Comparison of ENCODE assay signal across 9 mouse cellular contexts in the genomic region with DNA sequence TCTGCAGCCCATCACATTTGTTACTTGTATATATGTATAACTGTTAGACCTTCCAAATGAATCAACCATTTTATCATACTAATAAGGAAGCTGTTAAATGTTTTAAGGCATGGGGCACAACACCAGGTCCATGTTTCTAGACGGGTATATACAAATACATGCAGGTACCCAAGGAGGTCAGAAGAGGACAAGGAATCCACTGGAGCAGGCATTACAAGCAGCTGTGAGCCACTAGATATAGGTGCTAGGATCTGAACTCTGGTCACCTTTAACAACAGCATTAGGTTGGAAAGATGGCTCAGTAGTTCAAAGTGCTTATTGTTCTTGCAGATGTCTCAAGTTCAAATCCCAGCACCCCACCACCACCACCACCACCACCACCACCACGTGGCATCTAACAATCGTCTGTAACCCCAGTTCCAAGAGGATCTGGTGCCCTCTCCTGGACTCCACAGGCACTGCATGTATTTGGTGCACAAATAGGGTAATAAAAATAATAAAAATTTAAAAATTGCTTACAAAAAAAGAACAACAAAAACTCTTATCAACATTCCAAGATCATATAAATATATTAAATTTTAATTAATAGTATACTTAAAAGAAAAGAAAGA. TPM values are rescaled to one million over a fixed set of nuclear protein-coding genes. Genes with fewer than 3 reads are reported as not detected.
DNase-seq lines count a peak whose midpoint lies in the region; ATAC-seq and TF ChIP-seq lines count a peak whose summit lies in the region.
"Had no signal": no experiment of that assay in that cellular context is flagged by ENCODE, and none has a peak within 500 bp of the region (broad histone marks: within the 10 kb centered on the region; RNA-seq: fewer than 3 reads in every experiment).

No protein-coding gene starts in this region.

- 27% methylated on average over 3 of the region's 3 CpGs for WGBS in heart, embryonic 10.5 days

- ATAC-seq in megakaryocyte, adult 5-6 weeks (ENCODE audit: poor library complexity, severe bottlenecking): peak; percentile 96

- H3K4me2 ChIP-seq in CH12.LX (ENCODE audit: insufficient read depth, low read depth, poor library complexity, severe bottlenecking): no peak overlapping the region
- H3K4me2 ChIP-seq: limb, embryonic 13.5 days had no signal

- H3K4me1 ChIP-seq in heart, embryonic 10.5 days: peaks cover 8% of the 10 kb centered on the region; the same call in 1 of the 2 replicates
- H3K4me1 ChIP-seq in CH12.LX (ENCODE audit: control insufficient read depth in 1 of 2, insufficient read depth in 2 of 2): no peaks in the 10 kb centered on the region
- H3K4me1 ChIP-seq: limb, embryonic 13.5 days had no signal

- no peak overlapping the region for H3K9ac ChIP-seq in CH12.LX (ENCODE audit: insufficient read depth, low read depth)
- H3K9ac ChIP-seq: limb, embryonic 13.5 days had no signal

- no peaks in the 10 kb centered on the region for H3K79me2 ChIP-seq in CH12.LX (replicated peaks; ENCODE audit: control insufficient read depth, extremely low read depth, insufficient read depth, poor library complexity, severe bottlenecking)

- no peak for TF ChIP-seq EP300 in CH12.LX (IDR thresholded peaks at IDR 0.05; ENCODE audit: low read length)

- H3K27ac ChIP-seq in heart, embryonic 10.5 days: no peak overlapping the region
- no peak overlapping the region for H3K27ac ChIP-seq in CH12.LX (ENCODE audit: insufficient read depth, low read depth)
- no peak overlapping the region for H3K27ac ChIP-seq in gastrocnemius, adult 2 months
- H3K27ac ChIP-seq: limb, embryonic 13.5 days had no signal

- in situ Hi-C loops in CH12.LX (cut with MboI; ENCODE audit: low pct_ligation_motif_present, low pct_unique_long_range_greater_than_20kb, low sequenced_read_pairs): loop anchor here (10.0 kb wide), 1 partner anchor 308 kb away; no protein-coding TSS in a partner anchor

- TF ChIP-seq RAD21 in CH12.LX (IDR thresholded peaks at IDR 0.05; ENCODE audit: low read depth, low read length): peak; percentile 84

- H3K27me3 ChIP-seq in heart, embryonic 10.5 days (ENCODE audit: insufficient read depth, poor library complexity, severe bottlenecking): no peaks in the 10 kb centered on the region
- no peaks in the 10 kb centered on the region for H3K27me3 ChIP-seq in CH12.LX (replicated peaks)
- H3K27me3 ChIP-seq: limb, embryonic 13.5 days had no signal

- no peaks in the 10 kb centered on the region for H3K9me3 ChIP-seq in heart, embryonic 10.5 days
- peaks cover 8% of the 10 kb centered on the region for H3K9me3 ChIP-seq in CH12.LX (replicated peaks; ENCODE audit: low read length)

- peak in 1 of 2 experiments; percentile 88; a peak in 2 of 4 replicates for TF ChIP-seq CTCF in CH12.LX (conservative IDR thresholded peaks at IDR 0.05 in 1 of 2, IDR thresholded peaks at IDR 0.05 in 1 of 2; ENCODE audit: low read depth in 2 of 2, low read length in 2 of 2)
- peak; percentile 74 for TF ChIP-seq CTCF in gastrocnemius, adult 2 months (IDR thresholded peaks at IDR 0.05)

- TF ChIP-seq POLR2A in CH12.LX (IDR thresholded peaks at IDR 0.05; ENCODE audit: low read depth, low read length): no peak

- H3K4me3 ChIP-seq in heart, embryonic 10.5 days: no peak overlapping the region
- no peak overlapping the region for H3K4me3 ChIP-seq in CH12.LX (replicated peaks in 1 of 3; ENCODE audit: low read depth in 2 of 3, low read length in 2 of 3, poor library complexity in 1 of 3)
- H3K4me3 ChIP-seq in gastrocnemius, adult 2 months: no peak overlapping the region
- H3K4me3 ChIP-seq: limb, embryonic 13.5 days had no signal

- intact Hi-C loops in gastrocnemius, adult 2 months (cut with DNase I): loop anchor here (5.0 kb wide), 2 partner anchors 105 to 310 kb away; partner anchors contain the start of gene Wdr89

- DNase-seq in heart, adult 11 months: peak; percentile 92
- no peak for DNase-seq in heart, embryonic 10.5 days (ENCODE audit: low spot score)
- peak; percentile 54 for DNase-seq in CH12.LX (ENCODE audit: extremely low read depth)
- DNase-seq in brain, adult 2 months (ENCODE audit: low read depth, low spot score): peak; percentile 48
- DNase-seq in gastrocnemius, adult 2 months: peak; percentile 59
- DNase-seq in kidney, postnatal 36 days: peak; percentile 62 to 85
- DNase-seq in spleen, postnatal 36 days (ENCODE audit: low spot score in 2 of 2): peak; percentile 29 to 48

- H3K36me3 ChIP-seq in heart, embryonic 10.5 days: no peaks in the 10 kb centered on the region
- no peaks in the 10 kb centered on the region for H3K36me3 ChIP-seq in CH12.LX (replicated peaks in 1 of 2; ENCODE audit: control insufficient read depth in 1 of 2, insufficient read depth in 1 of 2, low read length in 1 of 2)
- H3K36me3 ChIP-seq: limb, embryonic 13.5 days had no signal

- dilution Hi-C loops in CH12.LX (cut with MboI; ENCODE audit: extremely low pct_ligation_motif_present, extremely low pct_unique_long_range_greater_than_20kb, low sequenced_read_pairs): no loop called here

TF ChIP-seq in CH12.LX, 34 proteins besides CTCF, POLR2A, EP300 and RAD21:
- peak; percentile 97 for TF ChIP-seq MYC (IDR thresholded peaks at IDR 0.05; ENCODE audit: low read depth, low read length)
- TF ChIP-seq SMC3 (IDR thresholded peaks at IDR 0.05; ENCODE audit: low read depth, low read length): peak; percentile 74
- no peak for TF ChIP-seq GABPA (IDR thresholded peaks at IDR 0.05; ENCODE audit: insufficient replicate concordance, low read depth, low read length)
- peak; percentile 45 for TF ChIP-seq USF1 (IDR thresholded peaks at IDR 0.05; ENCODE audit: low read depth, low read length)
- no peak for TF ChIP-seq CHD2 (IDR thresholded peaks at IDR 0.05; ENCODE audit: low read length)
- peak; percentile 70 for TF ChIP-seq MAX (IDR thresholded peaks at IDR 0.05; ENCODE audit: low read length)

RNA-seq across cellular contexts. Expression of gene Sgpp1, which starts 37.0 kb away (rescaled TPM):
- polyA plus RNA-seq in heart, embryonic 10.5 days (2016; fragmentation: Nextera tagmentation; extraction: Ambion mirVana): 13.5 and 15.5 TPM in 2 replicates
- total RNA-seq in CH12.LX (2012; rRNA removed) (17.3 and 20.5 TPM in 2 replicates), CH12.LX (2014; rRNA removed) (43.9 and 45.0 TPM in 2 replicates)
- polyA plus RNA-seq in CH12.LX (2012; ENCODE audit: insufficient read length, low read depth): 17.5 and 23.6 TPM in 2 replicates
- 10 to 100 TPM; 15.9 to 16.5 TPM for total RNA-seq in gastrocnemius, adult 2 months (2021)
- total RNA-seq in megakaryocyte, adult 5-6 weeks (2015): 98.3 and 116 TPM in 2 replicates
- 90.8 and 98.0 TPM in 2 replicates for total RNA-seq in megakaryocyte, adult 5-6 weeks (2017)

RNA-seq across cellular contexts. Expression of gene Syne2, which starts 45.4 kb away (rescaled TPM):
- polyA plus RNA-seq in heart, embryonic 10.5 days (2016; fragmentation: Nextera tagmentation; extraction: Ambion mirVana): 62.4 and 67.6 TPM in 2 replicates
- total RNA-seq in CH12.LX (2012; rRNA removed) (3.7 and 3.9 TPM in 2 replicates), CH12.LX (2014; rRNA removed) (4.8 and 4.9 TPM in 2 replicates)
- polyA plus RNA-seq in CH12.LX (2012; ENCODE audit: insufficient read length, low read depth): 6.1 and 7.5 TPM in 2 replicates
- total RNA-seq in gastrocnemius, adult 2 months (2021): 10 to 100 TPM; 15.0 to 15.5 TPM
- 17.4 and 17.8 TPM in 2 replicates for total RNA-seq in megakaryocyte, adult 5-6 weeks (2015)
- total RNA-seq in megakaryocyte, adult 5-6 weeks (2017): 31.6 and 34.6 TPM in 2 replicates
